Comparison of ENCODE assay signal across 18 mouse cellular contexts in genomic region chr6:75470051-75470450, GRCm38 (mm10).
"Had no signal": no experiment of that assay in that cellular context is flagged by ENCODE, and none has a peak within 500 bp of the region (broad histone marks: within the 10 kb centered on the region; RNA-seq: fewer than 3 reads in every experiment).

No protein-coding gene starts in this region.

- H3K36me3 ChIP-seq: midbrain, embryonic 13.5 days; midbrain, embryonic 15.5 days; neural tube, embryonic 12.5 days had no signal

- H3K9me3 ChIP-seq: megakaryocyte, embryonic 14.5 days; midbrain, embryonic 13.5 days; midbrain, embryonic 15.5 days; neural tube, embryonic 12.5 days had no signal

- H3K4me2 ChIP-seq: lung, embryonic 14.5 days; midbrain, embryonic 11.5 days; midbrain, embryonic 13.5 days; midbrain, embryonic 15.5 days; neural tube, embryonic 12.5 days had no signal

- H3K27ac ChIP-seq: macrophage; midbrain, embryonic 13.5 days; midbrain, embryonic 15.5 days; neural tube, embryonic 12.5 days had no signal

- H3K27me3 ChIP-seq: megakaryocyte, embryonic 14.5 days; midbrain, embryonic 13.5 days; midbrain, embryonic 15.5 days; neural tube, embryonic 12.5 days had no signal

- H3K4me3 ChIP-seq: megakaryocyte, embryonic 14.5 days; midbrain, embryonic 13.5 days; midbrain, embryonic 15.5 days; neural tube, embryonic 12.5 days had no signal

- H3K9ac ChIP-seq: lung, embryonic 14.5 days; midbrain, embryonic 13.5 days; midbrain, embryonic 15.5 days; neural tube, embryonic 12.5 days had no signal

- H3K4me1 ChIP-seq: megakaryocyte, embryonic 14.5 days; midbrain, embryonic 13.5 days; midbrain, embryonic 15.5 days; neural tube, embryonic 12.5 days had no signal

- DNase-seq: lung, adult 18-20 months; lung, embryonic 14.5 days; lung, postnatal 14 days; lung, postnatal 36 days; retina, postnatal 1 day; right cerebral cortex, adult 18-20 months; right cerebral cortex, postnatal 25 days; right cerebral cortex, postnatal 4 days; spleen, adult 18-20 months; thymus, adult 2 months; thymus, postnatal 25 days; thymus, postnatal 4 days had no signal

- ATAC-seq: midbrain, embryonic 13.5 days; midbrain, embryonic 15.5 days had no signal
